Mouse (Mus musculus) adipocyte (in vitro differentiated cells): ENCODE results near the gene Tma7.

ENCODE experiments used
- DNase-seq: peaks from one replicate; pipeline ENCODE4 v3.0.0-alpha.2; 2016; ENCODE audit warnings: low spot score

Gene Tma7

DNA sequence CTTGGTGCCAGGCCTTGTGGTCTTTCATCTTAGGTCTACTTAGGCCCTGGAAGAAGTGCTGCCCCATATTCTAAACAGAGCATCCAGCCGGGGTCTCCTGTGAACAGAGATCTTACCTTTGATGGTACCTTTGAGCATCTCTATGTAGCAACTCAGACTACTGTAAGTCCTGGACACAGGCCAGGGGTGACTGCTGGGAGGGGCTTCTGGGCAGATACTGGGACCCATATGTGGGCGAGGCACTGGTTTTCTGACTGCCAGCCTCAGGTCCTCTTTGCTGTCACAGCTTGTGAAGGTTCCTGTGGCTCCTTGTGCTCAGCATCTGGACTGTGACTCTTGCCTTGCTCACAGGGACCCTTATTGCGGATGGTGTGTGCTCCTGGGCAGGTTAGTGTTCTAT, 20.2 kb upstream of the Tma7 start:
- DNase-seq = no peak

DNA sequence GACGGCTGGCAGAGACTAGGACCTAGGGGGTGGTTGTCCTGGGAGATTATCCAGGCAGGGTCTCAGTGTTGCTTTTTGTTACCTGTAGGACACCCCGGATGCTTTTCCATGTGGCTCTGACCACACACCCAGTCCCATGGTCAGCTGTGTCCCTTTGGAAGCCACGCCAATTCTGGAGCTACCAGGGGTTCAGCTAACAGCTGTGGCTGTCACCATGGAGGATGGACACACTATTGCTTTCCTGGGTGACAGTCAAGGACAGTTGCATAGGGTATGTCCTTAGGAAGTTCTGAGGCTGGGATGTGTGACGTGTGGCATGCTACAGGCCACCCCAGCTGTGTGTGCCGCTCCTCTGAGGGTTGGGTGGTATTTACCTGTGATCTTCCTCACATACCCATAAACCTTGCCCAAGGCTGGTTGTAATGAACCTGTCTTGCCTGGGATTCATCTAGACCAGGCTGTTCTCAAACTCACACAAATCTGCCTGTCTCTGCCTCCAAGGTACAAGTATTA, 19.6 kb upstream of the Tma7 start:
- no peak for DNase-seq

GRCm38 (mm10) chr9:109100307-109100928, 18.0 kb upstream of the Tma7 start:
- no peak for DNase-seq

DNA sequence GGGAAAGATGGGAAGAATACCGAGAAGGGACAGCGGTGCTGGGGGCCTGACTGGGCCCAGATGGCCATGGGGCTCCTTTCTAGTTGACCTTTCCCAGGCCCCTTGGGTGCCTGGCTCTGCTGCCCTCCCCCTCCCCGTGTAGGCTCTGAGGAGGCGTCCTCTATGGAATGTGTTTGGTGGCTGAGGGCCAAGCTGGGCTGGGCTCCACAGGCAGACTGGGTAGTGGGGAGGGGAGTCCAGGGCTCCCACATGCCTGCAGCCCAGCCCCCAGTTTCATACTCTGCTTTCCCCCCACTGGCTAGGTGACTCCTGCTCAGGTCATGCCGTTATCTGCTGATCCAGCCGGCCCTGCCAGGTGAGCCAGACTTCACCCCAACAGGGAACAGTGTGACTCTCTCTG, 16.6 kb upstream of the Tma7 start:
- no peak for DNase-seq

- DNase-seq = no peak
These were observed 16.0 kb upstream of the Tma7 start for GRCm38 (mm10) chr9:109098366-109098765.

GRCm38 (mm10) chr9:109097831-109098230, 15.4 kb upstream of the Tma7 start:
- no peak for DNase-seq

- no peak for DNase-seq
These were observed 14.9 kb upstream of the Tma7 start for GRCm38 (mm10) chr9:109097291-109097690.

- DNase-seq = no peak
These were observed 14.5 kb upstream of the Tma7 start for GRCm38 (mm10) chr9:109096856-109097255.

GRCm38 (mm10) chr9:109096251-109096661, 13.9 kb upstream of the Tma7 start:
- no peak for DNase-seq

GRCm38 (mm10) chr9:109095137-109095982, 13.0 kb upstream of the Tma7 start, which contains the start of gene Plxnb1:
Gene Plxnb1 (plus strand): TSS chr9:109095389.
- no peak for DNase-seq

DNA sequence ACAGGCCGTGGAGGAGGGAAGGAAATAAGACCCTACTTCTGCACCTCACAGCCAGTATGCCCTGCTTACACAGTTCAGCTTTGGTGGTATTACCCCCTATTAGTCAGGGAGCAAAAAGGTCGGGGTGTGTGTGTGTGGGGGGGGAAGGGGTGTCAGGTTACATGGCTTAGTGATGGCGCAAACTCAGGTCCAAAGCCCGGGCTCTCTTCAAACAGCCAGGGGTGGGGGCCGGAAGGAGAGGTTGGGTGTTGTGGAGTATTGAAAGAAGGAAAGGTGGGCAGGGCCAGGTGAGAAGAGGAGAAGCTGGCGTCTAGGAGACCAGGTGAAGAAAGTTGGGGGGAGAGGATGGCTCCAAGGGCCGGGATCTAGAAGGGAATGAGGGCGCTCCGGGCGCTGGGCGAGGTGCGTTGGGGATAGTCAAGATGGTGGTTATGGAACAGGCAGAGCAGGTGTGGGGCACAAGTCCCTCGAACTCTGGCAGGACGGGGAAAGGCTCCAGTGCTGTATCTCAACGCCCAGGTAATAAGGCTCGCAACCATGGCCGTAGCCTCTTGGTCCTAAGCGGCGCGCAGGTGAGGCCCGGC, 12.3 kb upstream of the Tma7 start:
- no peak for DNase-seq

- DNase-seq = no peak
These were observed 11.6 kb upstream of the Tma7 start for GRCm38 (mm10) chr9:109093786-109094552.

GRCm38 (mm10) chr9:109092799-109093198, 10.4 kb upstream of the Tma7 start:
- no peak for DNase-seq

- no peak for DNase-seq
These were observed 9.4 kb upstream of the Tma7 start for GRCm38 (mm10) chr9:109091802-109092201.

- DNase-seq = no peak
These were observed 8.1 kb upstream of the Tma7 start for GRCm38 (mm10) chr9:109090446-109090845.

GRCm38 (mm10) chr9:109087987-109088386, 5.6 kb upstream of the Tma7 start:
- peak; percentile 55 for DNase-seq

DNA sequence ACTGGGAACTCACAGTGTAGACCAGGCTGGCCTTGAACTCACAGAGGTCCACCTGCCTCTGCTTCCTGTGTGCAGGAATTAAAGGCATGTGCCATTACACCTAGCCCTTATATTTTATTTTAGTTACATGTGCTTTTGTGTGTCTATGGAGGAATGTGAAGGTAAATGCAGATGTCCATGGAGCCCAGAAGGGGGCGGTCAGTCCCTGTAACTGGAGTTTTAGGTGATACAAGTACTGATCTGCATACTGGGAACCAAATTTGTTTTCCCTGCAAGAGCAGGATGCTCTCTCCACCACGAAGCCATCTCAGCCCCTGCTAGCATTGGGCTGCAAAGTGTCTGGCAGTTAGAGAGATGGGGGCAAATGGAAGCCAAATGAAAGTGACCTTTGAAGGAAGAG, 2.5 kb upstream of the Tma7 start:
- DNase-seq = peak; percentile 35

DNA sequence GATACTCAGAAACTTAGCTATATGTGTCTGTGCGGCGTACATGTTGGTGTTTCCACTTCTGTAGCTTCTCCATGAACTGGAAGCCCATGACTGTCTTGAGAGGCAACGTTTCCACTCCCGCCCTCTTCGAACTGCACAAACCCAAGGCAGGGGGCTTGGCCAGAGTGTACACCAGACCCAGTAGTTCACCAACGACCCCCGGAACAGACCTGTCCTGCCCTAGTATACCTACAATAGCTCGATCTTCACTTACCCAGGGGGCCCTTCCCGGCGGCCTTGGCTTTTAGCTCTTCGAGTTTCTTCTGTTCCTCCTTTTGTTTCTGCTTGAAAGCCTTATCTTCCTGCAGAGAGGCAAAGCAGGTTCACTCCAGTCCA, 651 bp downstream of the Tma7 start:
- no peak for DNase-seq

DNA sequence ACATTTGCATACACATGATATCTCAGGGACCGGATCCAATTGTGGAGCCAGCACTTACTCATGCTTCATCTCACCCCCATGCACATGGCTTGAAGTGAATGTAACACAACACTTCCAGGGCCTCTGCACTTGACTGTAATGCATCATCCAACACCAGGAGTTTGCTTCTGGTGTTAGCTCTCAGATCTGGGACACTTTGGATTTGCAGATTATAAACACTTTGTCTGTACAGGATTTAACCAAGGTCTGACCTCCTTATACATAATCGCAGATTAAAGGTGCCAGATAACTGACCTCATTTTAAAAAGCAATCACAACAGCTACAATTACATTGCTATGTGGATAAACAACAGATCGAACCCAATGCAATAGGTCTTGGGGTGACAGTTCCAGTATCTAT, 1.9 kb downstream of the Tma7 start:
- DNase-seq = no peak

- DNase-seq = peak; percentile 81
These were observed 8.5 kb downstream of the Tma7 start, which contains the start of gene Atrip for GRCm38 (mm10) chr9:109073661-109074573. Gene Atrip (minus strand): TSS chr9:109074124.
